Mouse (Mus musculus) heart, postnatal 0 days (tissue): ENCODE results near the gene Aloxe3. TPM values are rescaled to one million over a fixed set of nuclear protein-coding genes. Genes with fewer than 3 reads are reported as not detected.
A peak's percentile ranks its signal among the peaks of the same experiment; 100 is the strongest.

Experiments used
- ATAC-seq: fragments of 200-750 bp; cut with Nextera tagmentation; 2 replicates; pipeline ENCODE4 v1.8.0; 2017; ENCODE audit warnings: low read depth, moderate number of reproducible peaks, moderate library complexity; ENCODE audit not compliant: insufficient read depth
- DNase-seq: peaks from one replicate; pipeline ENCODE4 v3.0.0-alpha.2; 2016; ENCODE audit warnings: low spot score
- H3K27ac ChIP-seq: fragments of 300-500 bp; sonication (generic); 2 replicates; pipeline ENCODE4 v1.5.1; 2014; ENCODE audit warnings: low read depth, mild to moderate bottlenecking
- H3K27me3 ChIP-seq: fragments of 300-500 bp; sonication (generic); 2 replicates; pipeline ENCODE4 v1.6.1; 2014; ENCODE audit warnings: low read length, mixed read lengths; ENCODE audit not compliant: control insufficient read depth, insufficient read depth
- H3K36me3 ChIP-seq: fragments of 300-500 bp; sonication (generic); replicated peaks from 2 replicates; pipeline ENCODE4 v1.6.1; 2014; ENCODE audit warnings: low read length, mixed read lengths; ENCODE audit not compliant: control insufficient read depth, insufficient read depth
- H3K4me1 ChIP-seq: fragments of 300-500 bp; sonication (generic); 2 replicates; pipeline ENCODE4 v1.6.1; 2014; ENCODE audit warnings: antibody characterized with exemption; ENCODE audit not compliant: control insufficient read depth, insufficient read depth
- H3K4me2 ChIP-seq: fragments of 300-500 bp; sonication (generic); 2 replicates; pipeline ENCODE4 v1.6.1; 2014; ENCODE audit warnings: low read depth, mild to moderate bottlenecking, low read length, moderate library complexity
- H3K4me3 ChIP-seq: fragments of 300-500 bp; sonication (generic); 2 replicates; pipeline ENCODE4 v1.5.1; 2014; ENCODE audit warnings: low read depth, low read length
- H3K9ac ChIP-seq: fragments of 300-500 bp; sonication (generic); replicated peaks from 2 replicates; pipeline ENCODE4 v1.6.1; 2014; ENCODE audit warnings: low read depth, low read length, mixed read lengths
- H3K9me3 ChIP-seq: fragments of 300-500 bp; sonication (generic); replicated peaks from 2 replicates; pipeline ENCODE4 v1.6.1; 2016; ENCODE audit warnings: low read length; ENCODE audit not compliant: control insufficient read depth
- CTCF ChIP-seq: IDR thresholded peaks from 2 replicates; pipeline ENCODE4 v1.5.1; 2016; ENCODE audit warnings: antibody characterized with exemption, control low read depth, low read depth
- EP300 ChIP-seq: IDR thresholded peaks from 2 replicates; pipeline ENCODE4 v1.6.1; 2016; ENCODE audit warnings: antibody characterized with exemption, low read depth
- WGBS: fragments of 180-500 bp; shearing (Covaris S2); extraction: QIAGEN DNeasy Blood & Tissue Kit; methylation state at CpG from one replicate; pipeline ENCODE4 v1.1.7; 2014; 5-methylcytosine and 5-hydroxymethylcytosine counted together
- polyA plus RNA-seq: library from polyadenylated mRNA; unstranded; fragments of >200 nt; fragmentation: Nextera tagmentation; extraction: Ambion mirVana; gene quantifications from 2 replicates; pipeline ENCODE4 v1.2.1, GENCODE M21; 2015
- total RNA-seq: library from RNA; depleted of rRNA; stranded (reverse); fragments of >200 nt; gene quantifications from 2 replicates; pipeline ENCODE4 v1.2.3, GENCODE M21; 2014; ENCODE audit warnings: low replicate concordance

Aloxe3 gene
- total and polyA plus RNA-seq, 2 experiments from 2014 or later, result not detected

DNA sequence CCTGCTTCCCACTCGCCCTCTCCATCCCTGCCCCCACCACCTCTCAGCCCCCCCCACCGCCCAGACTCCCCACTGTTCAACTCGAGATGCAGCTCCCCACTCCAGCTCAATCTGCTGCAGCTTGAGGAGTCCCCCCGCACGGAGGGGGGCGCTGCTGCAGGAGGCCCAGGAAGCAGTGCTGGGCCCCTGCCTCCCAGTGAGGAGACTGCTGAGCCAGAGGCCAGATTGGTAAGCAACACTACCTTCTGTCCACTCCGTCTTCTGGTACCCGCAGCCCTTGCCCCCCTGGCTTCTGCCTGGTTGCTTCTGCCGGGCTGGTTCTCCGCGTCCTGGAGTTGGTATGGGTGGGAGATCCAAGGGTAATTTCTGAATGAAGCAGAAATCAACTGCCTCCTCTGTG lies 18.9 kb upstream of the Aloxe3 start:
- TF ChIP-seq CTCF, result no peak
- no peak for TF ChIP-seq EP300
- H3K4me1 ChIP-seq, result 0 out of 2 replicates have a peak, but pooled peaks cover 10% of the 10 kb centered on the region
- H3K9me3 ChIP-seq, result no peaks in the 10 kb centered on the region
- 87% methylated on average over 11 of the region's 11 CpGs for WGBS
- no peaks in the 10 kb centered on the region for H3K27me3 ChIP-seq
- DNase-seq (no peak), ATAC-seq (no peak)
- peaks cover 83% of the 10 kb centered on the region for H3K36me3 ChIP-seq
- H3K4me2 ChIP-seq, result no peak overlapping the region
- no peak overlapping the region for H3K27ac ChIP-seq
- H3K9ac ChIP-seq, result no peak overlapping the region
- H3K4me3 ChIP-seq, result no peak overlapping the region

GRCm38 (mm10) chr11:69107676-69108075 lies 18.0 kb upstream of the Aloxe3 start:
- Histone ChIP-seq H3K4me3 (no peak overlapping the region), H3K27ac (no peak overlapping the region), H3K9ac (no peak overlapping the region), H3K27me3 (no peaks in the 10 kb centered on the region), H3K4me2 (no peak overlapping the region), H3K9me3 (no peaks in the 10 kb centered on the region), H3K4me1 (0 out of 2 replicates have a peak, but pooled peaks cover 13% of the 10 kb centered on the region), H3K36me3 (peaks cover 74% of the 10 kb centered on the region)
- ATAC-seq (no peak), DNase-seq (no peak)
- TF ChIP-seq CTCF (no peak), EP300 (no peak)
- WGBS, result 83% methylated on average over 11 of the region's 11 CpGs

GRCm38 (mm10) chr11:69108223-69108622 lies 17.5 kb upstream of the Aloxe3 start:
- H3K4me1 ChIP-seq, result 0 out of 2 replicates have a peak, but pooled peaks cover 13% of the 10 kb centered on the region
- H3K27ac ChIP-seq, result no peak overlapping the region
- no peak for DNase-seq
- H3K9ac ChIP-seq, result no peak overlapping the region
- no peak overlapping the region for H3K4me2 ChIP-seq
- no peak overlapping the region for H3K4me3 ChIP-seq
- H3K27me3 ChIP-seq, result no peaks in the 10 kb centered on the region
- peaks cover 69% of the 10 kb centered on the region for H3K36me3 ChIP-seq
- no peak for TF ChIP-seq EP300
- no peak for TF ChIP-seq CTCF
- WGBS, result 88% methylated on average over 9 of the region's 9 CpGs
- ATAC-seq, result no peak
- no peaks in the 10 kb centered on the region for H3K9me3 ChIP-seq

- Histone ChIP-seq H3K36me3 (peaks cover 58% of the 10 kb centered on the region), H3K4me2 (no peak overlapping the region), H3K4me3 (no peak overlapping the region), H3K27ac (no peak overlapping the region), H3K9me3 (no peaks in the 10 kb centered on the region), H3K4me1 (0 out of 2 replicates have a peak, but pooled peaks cover 13% of the 10 kb centered on the region), H3K27me3 (no peaks in the 10 kb centered on the region), H3K9ac (no peak overlapping the region)
- DNase-seq, result no peak
- WGBS, result 76% methylated on average over 13 of the region's 13 CpGs
- TF ChIP-seq CTCF (no peak), EP300 (no peak)
- no peak for ATAC-seq
Observed at GRCm38 (mm10) chr11:69109032-69109900, 16.4 kb upstream of the Aloxe3 start.

- peak overlapping the region; percentile 44; the same call in 1 of the 2 replicates for H3K9ac ChIP-seq
- WGBS, result 2% methylated on average over 30 of the region's 30 CpGs
- H3K27me3 ChIP-seq, result no peaks in the 10 kb centered on the region
- TF ChIP-seq EP300, result no peak; the same call in 1 of the 2 replicates
- peak overlapping the region; percentile 50 for H3K27ac ChIP-seq
- H3K9me3 ChIP-seq, result no peaks in the 10 kb centered on the region
- ATAC-seq, result peak; percentile 51
- DNase-seq, result peak; percentile 53
- peaks cover 46% of the 10 kb centered on the region for H3K36me3 ChIP-seq
- H3K4me3 ChIP-seq, result peak overlapping the region; percentile 44
- H3K4me1 ChIP-seq, result 0 out of 2 replicates have a peak, but pooled peaks cover 13% of the 10 kb centered on the region
- H3K4me2 ChIP-seq, result peak overlapping the region; percentile 62
Observed at GRCm38 (mm10) chr11:69110319-69111046, 15.2 kb upstream of the Aloxe3 start.
